Mouse (Mus musculus): Measurements from ENCODE around the gene Cfap43.

Gene Cfap43

DNA sequence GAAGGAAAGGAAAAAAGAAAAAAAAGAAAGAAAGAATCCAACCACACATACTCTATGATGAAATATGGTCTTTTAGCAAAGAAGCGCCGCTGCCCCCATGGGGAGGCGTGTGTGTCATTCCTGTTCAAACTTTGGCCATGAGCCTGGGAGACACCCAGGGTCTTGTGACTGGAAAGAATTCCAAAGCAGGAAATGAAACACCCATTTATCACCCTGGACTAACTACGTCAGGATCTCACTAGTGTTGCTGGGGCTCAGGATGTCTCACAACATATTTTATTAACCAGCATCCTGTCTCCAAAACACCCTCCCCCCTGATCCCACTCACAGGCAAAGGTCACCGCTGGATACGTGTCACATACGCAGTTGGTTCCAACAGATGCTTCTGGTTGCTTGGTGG is 32.5 kb downstream of the Cfap43 start:
- in situ Hi-C loops (cut with MboI; ENCODE audit: low sequenced_read_pairs), result no loop called here

DNA sequence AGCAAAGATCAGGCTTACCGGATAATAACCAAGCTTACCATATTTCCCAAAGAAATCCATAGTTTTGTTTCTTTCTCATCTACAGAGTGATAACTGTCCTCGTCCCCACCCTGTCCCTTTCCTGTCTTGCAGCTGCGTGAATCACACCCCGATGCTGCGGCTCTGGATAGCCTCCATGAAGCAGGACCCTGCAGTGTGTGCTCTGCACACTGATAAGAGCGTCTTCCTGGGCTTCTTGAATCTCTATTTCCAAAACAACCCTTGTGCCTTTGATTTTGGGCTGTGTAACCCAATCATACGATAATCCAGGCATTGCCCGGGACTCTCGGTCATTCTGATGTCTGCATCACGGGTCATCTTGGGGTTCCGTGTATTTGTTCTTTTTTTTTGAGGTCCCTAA is 33.2 kb downstream of the Cfap43 start:
- in situ Hi-C loops (cut with MboI; ENCODE audit: low sequenced_read_pairs), result no loop called here

DNA sequence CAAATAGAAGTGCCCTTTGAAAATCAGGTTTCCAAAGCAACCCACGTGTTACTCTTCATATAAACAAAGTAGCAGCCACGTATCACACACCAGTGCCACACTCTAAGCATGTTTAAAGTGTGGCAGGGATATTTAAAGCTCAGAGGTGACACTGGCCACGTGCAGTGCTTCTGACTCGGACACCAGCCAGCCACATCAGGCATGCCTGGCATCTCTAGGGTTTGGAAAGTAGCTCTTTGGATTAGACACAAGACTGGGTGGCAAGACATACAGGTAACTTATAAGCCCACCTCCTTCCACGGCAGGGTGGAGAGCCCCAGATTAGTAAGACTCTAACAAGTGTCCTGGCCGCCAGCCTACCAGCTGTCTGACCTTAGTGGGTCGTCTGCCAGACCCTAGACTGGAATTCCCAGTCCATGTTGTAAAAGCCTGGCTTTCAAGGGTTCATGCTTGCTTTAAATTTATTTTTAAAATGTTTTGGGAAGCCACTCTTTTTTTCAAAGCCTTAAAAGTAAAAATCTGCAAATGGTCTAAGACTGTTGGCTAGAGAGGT is 33.8 kb downstream of the Cfap43 start:
- in situ Hi-C loops (cut with MboI; ENCODE audit: low sequenced_read_pairs), result no loop called here

DNA sequence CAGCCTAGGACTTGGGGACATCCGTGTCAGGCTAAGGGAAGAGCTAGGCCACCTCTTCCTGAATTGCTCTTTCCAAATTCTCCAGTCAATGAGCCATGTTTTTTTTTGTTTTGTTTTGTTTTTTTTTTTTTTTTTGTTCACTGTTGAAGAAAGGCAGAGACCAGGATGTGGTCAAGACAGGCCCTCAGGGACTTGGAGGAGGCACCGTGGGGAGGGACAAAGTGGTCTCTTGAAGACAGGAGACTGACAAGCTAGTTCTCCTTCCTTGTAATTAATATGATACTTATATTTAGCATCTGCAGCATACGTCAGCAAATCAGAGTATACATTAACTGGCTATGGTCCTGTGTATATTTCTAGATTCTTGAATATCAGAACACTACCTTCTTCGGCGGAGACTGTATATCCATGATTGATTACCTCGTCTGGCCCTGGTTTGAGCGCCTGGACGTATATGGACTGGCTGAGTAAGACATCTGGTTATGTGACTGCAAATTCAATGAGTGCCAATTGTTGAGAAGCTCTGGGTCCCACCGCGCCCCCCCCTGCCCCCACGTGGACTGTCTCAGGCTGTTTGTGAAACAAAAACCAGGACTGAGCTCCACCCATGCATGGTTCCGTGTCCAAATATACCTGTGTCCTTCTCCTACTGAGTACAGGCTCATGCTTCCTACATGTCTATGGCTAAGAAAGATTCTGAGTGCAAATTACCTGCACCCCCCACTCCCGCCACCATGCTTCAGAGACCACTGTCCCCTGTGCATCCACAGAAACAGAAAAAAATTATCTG is 34.6 kb downstream of the Cfap43 start:
- in situ Hi-C loops (cut with MboI; ENCODE audit: low sequenced_read_pairs), result loop anchor here (5.0 kb wide), 1 partner anchor 48 kb away; no protein-coding TSS in a partner anchor

DNA sequence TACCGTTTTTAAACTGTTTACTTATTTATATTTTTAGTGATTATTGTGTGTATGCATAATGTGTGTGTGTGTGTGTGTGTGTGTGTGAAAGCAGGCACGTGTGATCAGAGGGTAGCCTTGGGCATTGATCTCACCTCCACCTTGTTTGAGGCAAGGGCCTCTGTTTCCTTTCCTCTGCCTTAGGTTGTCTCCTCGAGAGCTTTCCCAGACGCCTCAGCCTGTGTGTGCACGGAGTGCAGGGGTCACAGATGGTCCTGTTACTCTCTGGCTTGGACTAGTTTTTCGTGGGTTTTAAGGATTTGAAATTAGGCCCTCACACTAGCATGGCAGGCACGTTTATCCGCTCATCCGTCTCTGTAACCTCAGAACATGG is 36.2 kb downstream of the Cfap43 start:
- in situ Hi-C loops (cut with MboI; ENCODE audit: low sequenced_read_pairs), result loop anchor here (5.0 kb wide), 1 partner anchor 49 kb away; no protein-coding TSS in a partner anchor

DNA sequence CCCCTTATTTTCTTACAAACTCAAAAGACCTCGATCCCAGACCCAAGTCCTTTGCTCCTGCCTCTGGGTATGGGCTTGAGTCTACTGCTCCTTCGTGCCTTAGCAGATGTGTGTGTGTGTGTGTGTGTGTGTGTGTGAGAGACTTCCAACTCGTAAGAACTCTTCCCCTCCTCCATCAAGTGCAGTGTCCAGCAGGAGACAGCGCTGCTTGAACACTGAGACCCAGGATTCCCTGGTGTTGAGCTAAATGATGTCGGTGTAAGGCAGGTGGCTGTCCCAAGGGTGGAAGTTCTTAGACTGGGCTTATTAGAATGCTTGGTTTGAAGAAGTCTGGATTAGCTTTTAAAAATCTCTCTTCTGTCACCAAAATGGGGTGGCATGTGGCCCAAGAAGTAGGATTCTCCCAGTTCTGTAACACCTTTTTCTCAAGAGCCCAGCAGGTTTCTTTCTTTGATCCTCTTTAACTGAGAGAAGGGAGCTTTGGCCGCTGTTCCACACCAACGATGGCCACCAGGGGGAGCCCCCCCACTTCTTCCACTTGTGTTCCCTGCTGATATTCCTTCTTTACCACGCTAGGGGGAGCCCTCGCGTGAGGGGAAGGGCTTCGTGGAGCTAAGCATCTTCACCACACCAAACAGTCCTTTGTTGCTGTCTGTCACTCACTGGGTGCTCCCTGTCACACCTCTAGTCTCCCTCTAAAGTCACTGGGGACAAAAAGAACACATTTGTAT is 36.8 kb downstream of the Cfap43 start:
- in situ Hi-C loops (cut with MboI; ENCODE audit: low sequenced_read_pairs), result loop anchor here (5.0 kb wide), 1 partner anchor 50 kb away; no protein-coding TSS in a partner anchor

DNA sequence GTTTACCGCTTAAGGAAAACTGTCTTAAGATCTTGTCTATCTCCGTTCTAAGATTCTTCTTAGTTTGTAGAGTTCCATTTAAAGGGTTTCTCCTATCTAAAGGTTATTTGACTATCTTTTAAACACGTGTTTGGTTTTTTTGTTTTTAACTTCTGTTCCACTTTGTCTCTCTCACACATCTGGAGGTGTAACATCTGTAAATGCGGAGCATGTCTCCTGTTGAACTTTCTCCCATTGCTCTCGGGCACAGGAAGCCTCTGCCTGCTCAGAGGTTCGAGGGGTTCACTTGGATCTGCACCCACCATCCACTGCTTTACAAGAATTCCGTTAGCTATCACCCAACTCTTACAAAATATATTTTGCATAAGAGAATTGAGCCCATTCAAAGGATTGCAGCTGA is 37.5 kb downstream of the Cfap43 start:
- in situ Hi-C loops (cut with MboI; ENCODE audit: low sequenced_read_pairs), result loop anchor here (5.0 kb wide), 1 partner anchor 51 kb away; no protein-coding TSS in a partner anchor

DNA sequence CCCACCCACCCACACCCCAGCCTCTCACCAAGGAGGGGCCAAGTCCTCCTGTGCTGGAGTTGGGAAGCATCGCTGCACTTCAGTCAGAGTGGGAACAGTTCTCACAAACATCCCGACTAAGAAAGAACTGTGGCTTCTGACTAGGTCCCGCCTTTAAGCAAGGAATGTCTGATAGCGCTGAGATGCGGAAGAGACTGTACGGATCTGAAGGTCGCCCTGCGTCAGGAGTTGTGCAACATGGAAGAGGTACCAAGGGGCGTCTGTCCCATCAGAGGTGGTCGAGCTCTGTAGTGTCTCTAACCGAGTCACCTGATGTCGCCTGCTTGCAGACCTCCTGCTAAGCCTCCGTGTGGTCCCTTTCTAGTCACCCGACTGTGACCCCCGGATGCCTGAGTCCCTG is 42.8 kb downstream of the Cfap43 start:
- in situ Hi-C loops (cut with MboI; ENCODE audit: low sequenced_read_pairs), result no loop called here

DNA sequence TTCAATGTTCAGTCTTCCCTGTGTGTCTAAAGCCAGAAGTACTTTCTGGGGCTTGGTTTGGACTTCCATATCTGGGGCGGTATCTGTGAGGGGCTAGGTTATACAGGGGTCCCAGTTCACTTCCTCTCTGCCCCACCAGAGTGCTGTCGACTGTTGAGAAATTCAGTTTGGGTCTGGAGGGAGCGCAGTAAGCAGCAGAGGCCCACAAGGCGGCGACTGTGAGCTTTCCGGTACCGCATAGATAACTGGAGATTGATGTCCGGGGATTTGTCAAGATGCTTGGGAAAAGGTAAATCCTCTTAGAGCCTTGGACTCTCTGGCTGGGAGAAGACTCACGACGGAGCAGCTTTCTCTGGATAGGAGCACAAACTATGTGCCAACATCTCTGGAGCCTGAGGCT is 47.6 kb downstream of the Cfap43 start:
- in situ Hi-C loops (cut with MboI; ENCODE audit: low sequenced_read_pairs), result no loop called here

DNA sequence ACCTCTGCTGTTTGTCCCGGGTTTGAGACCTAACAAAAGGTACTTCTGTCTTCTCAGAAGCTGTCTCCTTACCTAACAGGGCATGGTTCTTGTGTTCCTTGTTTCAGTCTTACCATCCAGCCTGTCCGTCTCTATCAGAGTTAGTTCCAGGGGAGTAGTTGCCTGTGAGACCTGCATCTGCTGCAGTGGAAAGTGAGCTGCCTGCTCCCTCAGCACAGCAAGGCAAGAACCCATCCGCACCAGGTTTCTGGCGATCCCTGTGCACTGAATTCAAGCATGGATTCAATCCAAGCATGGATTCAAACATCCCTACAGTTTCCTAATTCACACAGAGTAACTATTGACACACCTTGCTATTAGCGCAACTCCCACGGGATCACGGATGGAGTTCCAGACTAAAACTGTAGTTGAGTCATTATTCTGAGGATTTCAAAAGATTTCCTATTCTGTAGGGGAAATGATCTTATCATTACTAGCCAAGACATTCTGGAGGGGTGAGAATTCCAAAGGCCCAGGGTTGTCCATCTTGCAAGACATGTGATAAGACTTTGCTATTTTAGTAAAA is 48.9 kb downstream of the Cfap43 start:
- in situ Hi-C loops (cut with MboI; ENCODE audit: low sequenced_read_pairs), result no loop called here

DNA sequence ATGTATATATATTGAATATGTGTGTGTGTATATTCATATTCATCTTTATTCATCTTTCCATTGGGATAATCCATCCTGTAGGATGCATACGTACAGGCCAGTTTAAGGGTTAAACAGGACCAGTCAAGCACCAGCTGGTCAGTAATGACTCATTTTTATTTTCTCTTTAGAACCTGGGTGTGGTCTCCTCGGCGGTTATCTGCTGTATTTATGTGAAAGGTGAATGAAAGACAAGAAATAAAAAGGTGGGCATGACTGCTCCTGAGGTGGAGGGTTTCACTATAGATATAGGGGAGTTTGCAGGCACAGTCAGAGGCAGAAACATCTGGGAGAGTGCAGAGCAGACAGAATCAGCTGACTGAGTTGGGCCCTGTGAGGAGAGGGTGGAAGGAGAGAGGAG is 49.6 kb downstream of the Cfap43 start:
- in situ Hi-C loops (cut with MboI; ENCODE audit: low sequenced_read_pairs), result no loop called here

DNA sequence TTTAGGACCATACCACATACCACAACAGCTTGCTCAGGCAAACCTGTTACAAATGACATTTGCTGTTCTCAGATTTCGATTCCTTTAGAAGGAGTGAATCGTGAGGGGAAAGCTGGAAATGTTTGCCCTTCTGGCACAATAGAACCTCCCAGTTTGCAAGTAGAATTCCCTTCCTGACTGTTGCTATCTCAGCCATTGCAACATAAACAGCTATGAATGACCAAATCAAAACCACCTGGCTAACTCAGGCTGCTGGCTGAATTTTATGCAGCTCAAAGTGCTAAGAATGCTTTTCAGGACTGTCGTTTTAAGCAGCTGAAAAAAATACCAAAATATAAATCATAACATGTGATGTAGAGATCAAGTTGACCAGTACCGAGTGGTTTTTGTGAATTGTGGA is 50.1 kb downstream of the Cfap43 start:
- in situ Hi-C loops (cut with MboI; ENCODE audit: low sequenced_read_pairs), result no loop called here

DNA sequence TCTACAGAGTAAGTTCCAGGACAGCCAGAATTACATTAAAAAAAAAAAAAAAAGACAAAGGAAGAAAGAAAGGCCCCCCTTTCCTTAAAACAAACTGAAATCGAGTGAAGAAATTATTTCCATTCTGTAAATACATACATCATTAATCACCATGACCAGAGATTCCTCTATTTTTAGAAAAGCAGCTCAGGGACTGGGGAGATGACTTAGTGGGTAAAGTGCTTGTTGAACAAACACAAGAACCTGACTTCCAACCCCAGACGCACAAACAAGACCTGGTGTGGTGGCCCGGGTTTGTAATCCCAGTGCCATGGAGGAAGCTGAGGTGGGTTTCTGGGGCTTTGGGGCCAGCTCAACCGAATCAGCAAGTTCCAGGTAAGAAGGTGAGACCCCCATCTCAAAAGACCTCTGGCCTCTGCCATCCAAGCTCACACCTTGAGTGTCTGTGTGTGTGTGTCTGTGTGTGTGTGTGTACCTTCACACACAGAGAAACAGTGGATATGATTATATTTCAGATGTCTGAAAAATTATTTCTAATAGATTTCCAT is 51.4 kb downstream of the Cfap43 start:
- in situ Hi-C loops (cut with MboI; ENCODE audit: low sequenced_read_pairs), result no loop called here

DNA sequence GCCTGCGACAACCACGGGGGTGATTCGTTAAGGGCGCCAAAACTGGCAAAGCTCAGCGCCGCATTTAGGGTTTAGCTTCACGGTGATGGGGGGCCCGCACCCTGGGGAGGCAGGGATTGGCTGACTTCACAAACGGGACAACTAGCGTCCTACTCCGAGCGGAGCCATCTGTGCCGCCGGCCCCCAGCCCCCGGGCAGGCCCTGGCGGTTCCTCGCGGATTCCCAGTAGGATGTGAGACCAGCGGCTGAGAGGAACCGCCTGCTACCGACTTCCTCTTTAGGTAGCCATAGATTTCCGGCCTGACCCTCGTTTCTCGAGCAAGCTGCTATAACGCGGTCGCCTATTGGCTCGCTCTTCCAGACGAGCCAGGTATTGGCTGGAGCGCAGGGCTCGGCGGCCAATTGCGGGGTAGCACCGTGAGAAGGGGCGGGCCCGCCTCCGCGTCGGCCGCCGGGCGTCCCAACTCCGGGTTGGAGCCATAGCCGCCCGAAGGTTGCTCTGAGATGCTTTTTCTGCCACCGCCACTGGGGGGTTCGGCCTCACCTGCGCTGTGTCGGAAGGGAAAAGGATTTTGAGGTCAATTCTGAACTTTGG is 53.6 kb downstream of the Cfap43 start, which contains the start of gene Gsto2:
Gsto2 (plus strand) TSS at position 182 of the 595 bp plus-strand sequence.
- in situ Hi-C loops (cut with MboI; ENCODE audit: low sequenced_read_pairs), result no loop called here

DNA sequence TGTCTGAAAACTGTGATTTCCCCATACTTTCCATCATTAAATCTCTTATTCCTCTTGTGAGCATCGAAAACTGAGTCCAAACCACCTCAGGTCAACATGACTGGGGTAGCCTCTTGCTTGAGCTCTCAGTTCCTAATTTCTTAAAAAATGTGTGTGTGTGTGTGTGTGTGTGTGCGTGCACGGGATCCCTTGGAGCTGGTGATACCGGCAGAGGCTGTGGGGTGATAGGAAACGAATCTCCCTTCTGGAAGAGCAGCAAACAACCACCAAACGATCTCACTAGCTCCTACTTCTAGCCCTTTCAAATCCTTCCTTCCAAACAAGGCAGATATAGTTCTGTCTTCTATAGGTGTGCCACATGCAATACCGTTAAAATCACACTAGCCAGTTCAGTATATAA is 54.4 kb downstream of the Cfap43 start:
- in situ Hi-C loops (cut with MboI; ENCODE audit: low sequenced_read_pairs), result no loop called here

DNA sequence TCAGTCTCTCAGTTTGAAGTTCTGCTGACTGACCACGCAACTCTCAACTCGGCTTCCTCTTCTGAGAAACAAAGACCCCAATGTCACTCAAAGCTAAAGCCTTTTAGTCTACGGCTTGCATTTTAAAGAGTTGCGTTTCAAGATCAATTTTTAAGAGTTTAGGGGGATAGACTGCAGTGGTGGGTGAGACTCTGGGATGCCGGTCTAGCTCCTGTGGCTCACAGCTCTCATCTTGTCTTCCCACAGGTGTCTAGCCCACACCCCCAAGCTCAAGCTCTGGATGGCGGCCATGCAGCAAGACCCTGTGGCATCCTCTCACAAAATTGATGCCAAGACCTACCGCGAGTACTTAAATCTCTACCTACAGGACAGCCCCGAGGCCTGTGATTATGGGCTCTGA is 55.0 kb downstream of the Cfap43 start:
- in situ Hi-C loops (cut with MboI; ENCODE audit: low sequenced_read_pairs), result no loop called here

DNA sequence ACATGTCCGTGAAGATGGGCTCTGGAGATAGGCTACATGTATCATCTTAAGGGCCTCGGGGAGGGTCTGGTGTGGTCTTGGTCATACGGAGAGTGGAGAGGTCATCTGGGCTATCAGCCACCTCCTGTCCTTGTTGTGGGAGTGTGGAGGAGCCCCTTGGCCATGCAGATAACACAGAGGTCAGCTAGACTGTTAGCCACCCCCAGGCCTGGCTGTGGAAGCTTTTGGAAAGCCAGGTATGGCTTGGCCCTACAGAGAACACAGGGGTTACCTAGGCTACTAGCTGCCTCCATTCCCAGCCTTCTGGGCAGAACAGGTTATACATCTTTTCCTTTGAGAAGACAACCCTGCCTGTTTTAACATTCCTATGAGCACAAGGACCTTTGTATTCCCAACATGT is 56.5 kb downstream of the Cfap43 start:
- in situ Hi-C loops (cut with MboI; ENCODE audit: low sequenced_read_pairs), result no loop called here

DNA sequence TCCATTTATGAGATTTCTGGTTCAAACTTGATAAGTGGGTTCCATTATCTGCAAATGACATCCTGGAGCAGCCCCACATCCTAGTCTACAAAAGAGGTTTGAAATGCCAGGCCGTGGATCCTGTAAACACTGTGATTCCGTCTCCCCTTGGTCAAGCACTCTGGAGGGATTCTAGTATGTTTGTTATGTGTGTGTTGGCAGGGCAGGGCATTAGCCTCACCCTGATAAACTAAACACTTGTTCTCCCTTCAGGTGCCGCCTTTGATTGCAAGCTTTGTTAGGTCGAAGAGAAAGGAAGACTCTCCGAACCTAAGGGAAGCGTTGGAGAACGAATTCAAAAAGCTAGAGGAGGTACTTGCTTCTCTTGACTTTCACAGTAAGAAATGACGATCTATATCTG is 59.9 kb downstream of the Cfap43 start:
- in situ Hi-C loops (cut with MboI; ENCODE audit: low sequenced_read_pairs), result no loop called here

DNA sequence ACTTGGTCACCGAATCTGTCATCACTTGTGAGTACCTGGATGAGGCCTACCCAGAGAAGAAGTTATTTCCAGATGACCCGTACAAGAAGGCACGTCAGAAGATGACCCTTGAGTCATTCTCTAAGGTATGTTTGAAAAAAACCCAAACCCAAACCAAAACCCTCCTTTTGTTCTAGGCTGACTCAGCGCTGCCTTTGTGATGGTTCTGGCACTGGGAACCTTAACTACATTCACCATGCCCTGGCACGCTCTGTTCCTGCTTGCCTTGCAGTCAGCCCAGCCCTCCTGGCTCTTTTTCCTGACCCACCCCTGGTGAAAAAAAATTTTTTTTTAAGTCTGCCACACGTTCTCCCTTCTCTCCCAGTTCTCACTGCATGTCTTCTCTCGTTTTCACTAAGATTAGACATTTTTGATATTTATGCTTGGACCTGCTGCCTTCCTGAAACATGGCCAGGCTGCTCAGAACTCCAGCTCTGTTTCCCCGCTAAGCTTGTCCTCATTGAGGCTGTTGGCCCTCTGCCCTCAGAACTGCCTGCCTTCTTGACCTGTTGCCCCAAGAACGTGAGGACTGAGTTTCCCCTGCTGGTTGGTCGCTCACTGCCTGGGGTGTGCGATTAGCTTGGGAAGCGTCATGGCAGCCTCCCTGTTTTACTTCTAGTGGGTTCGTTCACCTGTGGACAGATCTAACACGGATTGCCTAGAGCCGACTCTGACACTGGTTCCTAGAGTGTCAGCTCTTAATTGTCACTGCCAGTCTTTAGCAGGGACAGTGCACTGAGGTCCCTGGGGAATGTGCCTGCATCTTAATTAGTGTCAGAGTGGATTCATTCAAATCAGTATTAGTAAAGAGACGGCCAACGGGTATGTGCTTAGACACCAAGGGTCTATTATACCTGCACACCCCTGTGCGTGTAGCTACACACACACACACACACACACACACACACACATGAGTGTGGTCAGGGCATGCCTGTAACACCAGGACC is 60.8 kb downstream of the Cfap43 start:
- in situ Hi-C loops (cut with MboI; ENCODE audit: low sequenced_read_pairs), result no loop called here

All from CH12F3 (cell line).